Mouse (Mus musculus) heart, embryonic 11.5 days (tissue): ENCODE results near the gene Ndufs2. TPM values are rescaled to one million over a fixed set of nuclear protein-coding genes. Genes with fewer than 3 reads are reported as not detected.

Experiments used
- ATAC-seq: fragments of 200-750 bp; cut with Nextera tagmentation; replicated peaks from 2 replicates; pipeline ENCODE4 v1.8.0; 2017; ENCODE audit warnings: moderate library complexity; ENCODE audit not compliant: insufficient number of reproducible peaks, low FRiP score, low TSS enrichment
- H3K27ac ChIP-seq: fragments of 300-500 bp; sonication (generic); 2 replicates; pipeline ENCODE4 v1.5.1; 2014; ENCODE audit warnings: mild to moderate bottlenecking, low read depth, low read length
- H3K27me3 ChIP-seq: fragments of 300-500 bp; sonication (generic); 2 replicates; pipeline ENCODE4 v1.6.1; 2014; ENCODE audit warnings: mild to moderate bottlenecking, low read length, mixed read lengths; ENCODE audit not compliant: control insufficient read depth, insufficient read depth
- H3K36me3 ChIP-seq: fragments of 300-500 bp; sonication (generic); 2 replicates; pipeline ENCODE4 v1.6.1; 2014; ENCODE audit warnings: mild to moderate bottlenecking, low read length, moderate library complexity, mixed read lengths; ENCODE audit not compliant: control insufficient read depth, insufficient read depth
- H3K4me1 ChIP-seq: fragments of 300-500 bp; sonication (generic); 2 replicates; pipeline ENCODE4 v1.6.1; 2014; ENCODE audit warnings: low read length; ENCODE audit not compliant: control insufficient read depth, insufficient read depth
- H3K4me2 ChIP-seq: fragments of 300-500 bp; sonication (generic); 2 replicates; pipeline ENCODE4 v1.6.1; 2014; ENCODE audit warnings: mild to moderate bottlenecking, moderate library complexity
- H3K4me3 ChIP-seq: fragments of 300-500 bp; sonication (generic); 2 replicates; pipeline ENCODE4 v1.5.1; 2014; ENCODE audit warnings: low read depth, low read length
- H3K9ac ChIP-seq: fragments of 300-500 bp; sonication (generic); 2 replicates; pipeline ENCODE4 v1.6.1; 2014; ENCODE audit warnings: mild to moderate bottlenecking, low read depth, low read length, moderate library complexity
- H3K9me3 ChIP-seq: fragments of 300-500 bp; sonication (generic); replicated peaks from 2 replicates; pipeline ENCODE4 v1.6.1; 2016; ENCODE audit warnings: low read length; ENCODE audit not compliant: control insufficient read depth
- WGBS: fragments of 180-500 bp; shearing (Covaris S2); extraction: QIAGEN DNeasy Blood & Tissue Kit; methylation state at CpG from one replicate; pipeline ENCODE4 v1.1.7; 2014; ENCODE audit not compliant: insufficient replicate concordance; 5-methylcytosine and 5-hydroxymethylcytosine counted together
- polyA plus RNA-seq: library from polyadenylated mRNA; unstranded; fragments of >200 nt; fragmentation: Nextera tagmentation; extraction: Ambion mirVana; gene quantifications from 2 replicates; pipeline ENCODE4 v1.2.1, GENCODE M21; 2014

The Ndufs2 gene
- polyA plus RNA-seq, 1 experiment from 2014 or later = 446 TPM

DNA sequence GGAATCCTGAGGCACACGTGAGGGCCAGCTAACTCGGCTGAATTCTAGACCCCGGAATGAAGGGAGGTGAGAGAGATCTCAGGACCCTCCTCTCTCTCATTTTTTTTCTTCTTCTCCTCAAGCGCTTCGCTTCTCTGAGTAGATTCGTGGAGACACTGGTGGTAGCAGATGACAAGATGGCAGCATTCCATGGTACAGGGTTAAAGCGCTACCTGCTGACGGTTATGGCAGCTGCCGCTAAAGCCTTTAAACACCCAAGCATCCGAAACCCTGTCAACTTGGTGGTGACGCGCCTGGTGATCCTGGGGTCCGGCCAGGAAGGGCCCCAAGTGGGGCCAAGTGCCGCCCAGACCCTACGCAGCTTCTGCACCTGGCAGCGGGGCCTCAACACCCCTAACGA is 1.2 kb upstream of the Ndufs2 start:
- H3K9me3 ChIP-seq = no peaks in the 10 kb centered on the region
- 0 out of 2 replicates have a peak, but pooled peaks cover 3% of the 10 kb centered on the region for H3K27me3 ChIP-seq
- H3K4me2 ChIP-seq = peak overlapping the region; percentile 51
- no peak overlapping the region for H3K27ac ChIP-seq
- H3K36me3 ChIP-seq = no peaks in the 10 kb centered on the region
- ATAC-seq = no peak
- H3K4me3 ChIP-seq = no peak overlapping the region
- H3K9ac ChIP-seq = peak overlapping the region; percentile 50
- 50% methylated on average over 17 of the region's 17 CpGs for WGBS
- peaks cover 32% of the 10 kb centered on the region for H3K4me1 ChIP-seq

DNA sequence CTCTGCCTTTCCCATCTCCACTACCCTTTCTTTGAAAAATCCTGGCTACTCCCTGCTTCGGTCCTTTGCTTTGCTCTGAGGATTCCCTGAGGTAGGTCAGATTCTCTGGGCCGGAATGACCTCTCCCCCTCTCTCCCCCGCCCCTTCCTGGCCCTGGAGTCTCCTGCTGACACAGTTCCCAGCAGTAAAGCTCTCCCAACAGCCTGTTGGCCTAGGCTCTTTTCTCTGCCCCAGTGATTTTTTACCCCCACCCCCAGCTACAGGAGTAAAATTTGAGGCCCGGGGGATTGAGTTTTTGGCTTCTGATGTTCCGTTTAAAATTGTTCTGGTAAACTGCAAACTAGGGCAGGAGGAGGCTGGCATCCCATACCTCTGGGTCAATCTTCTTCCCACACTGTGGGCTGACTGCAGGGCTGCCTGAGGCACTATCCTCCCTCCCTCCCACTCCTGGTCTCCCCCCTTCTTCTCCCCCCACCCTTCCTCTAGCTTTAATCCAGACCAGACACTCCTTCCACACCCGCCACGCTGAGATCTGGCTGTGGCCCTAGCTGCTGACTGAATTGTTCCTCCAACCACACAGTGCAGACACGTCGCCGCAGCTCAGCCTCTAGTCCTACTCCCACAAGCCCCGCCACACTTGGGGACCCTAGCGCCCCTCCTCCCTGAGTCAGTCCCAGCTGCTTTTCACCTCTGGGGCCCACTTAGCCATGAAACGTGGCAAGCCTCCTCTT is 571 bp upstream of the Ndufs2 start:
- peaks cover 32% of the 10 kb centered on the region for H3K4me1 ChIP-seq
- no peaks in the 10 kb centered on the region for H3K36me3 ChIP-seq
- 0 out of 2 replicates have a peak, but pooled peaks cover 3% of the 10 kb centered on the region for H3K27me3 ChIP-seq
- peak overlapping the region; percentile 15; the same call in 1 of the 2 replicates for H3K27ac ChIP-seq
- 10% methylated on average over 13 of the region's 13 CpGs for WGBS
- H3K9ac ChIP-seq = peak overlapping the region; percentile 50
- no peak for ATAC-seq
- H3K9me3 ChIP-seq = no peaks in the 10 kb centered on the region
- peak overlapping the region; percentile 32; the same call in 1 of the 2 replicates for H3K4me3 ChIP-seq
- peak overlapping the region; percentile 51 for H3K4me2 ChIP-seq

DNA sequence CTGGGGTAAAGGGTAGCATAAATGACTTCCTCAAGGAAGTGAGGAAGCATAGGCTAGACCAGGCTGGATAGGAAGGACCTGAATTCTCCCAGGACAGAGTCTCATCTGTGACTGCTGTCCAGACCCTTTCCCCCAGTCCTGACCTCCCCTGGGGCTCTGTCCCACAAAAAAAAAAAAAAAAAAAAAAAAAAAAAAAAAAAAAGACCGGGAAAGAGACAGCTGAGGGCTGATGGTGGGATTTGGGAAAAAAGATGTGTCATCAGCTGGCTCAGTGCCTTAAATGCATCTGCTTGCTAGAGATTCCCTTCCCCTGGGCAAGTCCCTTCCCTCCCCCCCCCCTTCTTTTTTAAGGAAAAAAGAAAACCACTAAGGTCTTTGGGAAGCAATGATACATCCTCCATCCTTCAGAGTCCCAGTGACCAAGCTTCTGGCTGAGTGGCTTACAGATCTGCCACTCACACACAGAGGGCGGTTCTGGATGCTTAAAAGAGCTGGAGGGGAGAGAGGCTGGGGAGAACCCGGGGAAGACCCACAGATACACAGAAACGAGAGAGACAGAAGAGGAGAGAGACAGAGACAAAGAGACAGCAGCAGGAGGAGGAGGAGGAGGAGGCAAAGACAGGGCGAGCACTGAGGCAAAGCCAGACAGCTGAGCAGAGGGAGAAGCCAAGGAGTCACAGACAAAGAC is 1.1 kb downstream of the Ndufs2 start, which contains the start of gene Adamts4:
TSS of gene Adamts4 (plus strand) at position 509 of the 688 bp plus-strand sequence.
- peaks cover 41% of the 10 kb centered on the region for H3K4me1 ChIP-seq
- no peak for ATAC-seq
- peak within 1 kb of the TSS; percentile 34; the same call in 1 of the 2 replicates for H3K9ac ChIP-seq
- H3K9me3 ChIP-seq = no peaks in the 10 kb centered on the region
- H3K4me3 ChIP-seq = peak within 1 kb of the TSS; percentile 32
- 22% methylated on average over 5 of the region's 5 CpGs for WGBS
- H3K4me2 ChIP-seq = peak within 1 kb of the TSS; percentile 51
- H3K36me3 ChIP-seq = peaks cover under 1% of the 10 kb centered on the region; the same call in 1 of the 2 replicates
- H3K27me3 ChIP-seq = 0 out of 2 replicates have a peak, but pooled peaks cover 3% of the 10 kb centered on the region
- peak within 1 kb of the TSS; percentile 92; the same call in 1 of the 2 replicates for H3K27ac ChIP-seq

DNA sequence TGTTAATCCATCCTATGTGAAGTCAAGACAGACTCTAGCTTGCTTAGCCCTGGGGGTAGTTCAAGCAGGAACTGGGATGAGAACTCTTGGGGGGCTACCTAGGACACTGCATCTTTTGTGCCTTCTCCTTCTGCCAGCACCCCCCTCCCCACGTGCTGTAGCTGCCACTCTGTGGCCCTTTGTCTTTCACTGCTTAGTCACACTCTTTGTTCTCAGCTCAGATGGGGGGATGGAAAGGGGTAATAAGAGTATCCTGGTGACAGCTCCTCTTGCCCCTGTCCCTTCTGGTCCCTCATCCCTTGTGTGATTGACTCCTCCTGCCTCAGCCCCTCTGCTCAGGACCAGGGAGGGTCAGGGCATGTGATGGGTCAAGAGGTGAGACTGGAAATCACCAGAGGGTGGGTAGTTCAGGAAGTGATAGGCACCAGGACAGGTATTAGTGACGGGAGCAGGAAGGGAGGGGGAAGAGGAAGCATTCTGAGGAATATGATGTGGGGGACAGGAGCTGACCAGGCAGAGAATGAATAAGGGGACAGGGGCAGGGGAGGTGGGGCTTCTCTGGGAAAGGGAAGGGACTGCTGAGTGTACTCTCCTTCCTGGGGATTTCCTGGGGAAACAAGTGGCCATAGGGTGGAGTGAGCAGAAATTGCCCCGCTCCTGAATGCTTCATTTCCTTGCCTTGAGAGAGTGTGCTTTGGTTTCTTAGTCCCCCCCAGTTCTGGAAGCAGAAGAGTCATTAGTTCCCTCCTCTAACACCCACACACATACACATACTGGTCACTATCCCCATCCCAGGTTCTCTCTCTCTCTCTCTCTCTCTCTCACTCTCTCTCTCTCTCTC is 2.6 kb downstream of the Ndufs2 start:
- peak overlapping the region; percentile 92; the same call in 1 of the 2 replicates for H3K27ac ChIP-seq
- peaks cover 6% of the 10 kb centered on the region; the same call in 1 of the 2 replicates for H3K36me3 ChIP-seq
- no peak overlapping the region for H3K4me3 ChIP-seq
- peaks cover 41% of the 10 kb centered on the region for H3K4me1 ChIP-seq
- 27% methylated on average over 3 of the region's 3 CpGs for WGBS
- H3K4me2 ChIP-seq = peak overlapping the region; percentile 81; the same call in 1 of the 2 replicates
- H3K9me3 ChIP-seq = no peaks in the 10 kb centered on the region
- 0 out of 2 replicates have a peak, but pooled peaks cover 3% of the 10 kb centered on the region for H3K27me3 ChIP-seq
- H3K9ac ChIP-seq = no peak overlapping the region
- ATAC-seq = no peak

DNA sequence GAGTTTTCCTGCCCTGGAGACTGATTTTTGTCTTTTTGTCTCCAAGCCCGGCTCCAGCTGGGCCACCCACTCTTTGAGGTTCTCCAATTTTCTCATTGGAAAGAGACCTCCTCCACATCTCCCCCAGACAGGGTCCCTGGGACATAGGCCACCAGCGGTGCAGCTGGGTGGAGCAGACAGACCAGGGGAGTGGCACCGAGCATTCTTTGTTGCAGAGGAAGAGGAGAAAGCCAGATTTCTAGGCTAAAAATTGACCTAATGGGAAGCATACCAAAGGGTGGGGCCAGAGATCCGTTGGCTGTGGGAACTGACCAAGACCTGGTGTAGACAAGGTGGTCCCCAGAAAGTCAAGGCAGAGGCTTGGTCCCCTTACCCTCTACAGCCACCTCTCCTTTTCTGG is 3.3 kb downstream of the Ndufs2 start:
- 24% methylated on average over 4 of the region's 4 CpGs for WGBS
- ATAC-seq = no peak

DNA sequence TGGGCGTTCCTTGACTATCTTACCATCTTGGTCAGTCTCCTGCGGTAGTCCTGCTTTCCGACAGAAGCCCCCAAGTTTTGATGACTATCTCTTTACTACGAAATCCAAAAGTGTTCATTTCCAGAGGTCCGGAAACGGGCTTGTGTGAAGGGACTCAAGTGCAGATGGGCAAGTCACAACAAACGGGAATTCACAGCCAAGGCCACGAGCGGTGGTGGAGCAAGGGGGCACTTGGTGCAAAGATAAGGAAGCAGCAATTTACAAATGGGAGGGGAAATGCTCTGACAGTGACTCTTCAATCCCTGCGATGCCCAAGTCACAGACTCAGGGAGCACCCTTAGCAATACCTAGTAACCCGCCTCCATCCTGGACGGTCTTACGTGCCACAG is 3.7 kb downstream of the Ndufs2 start:
- H3K27me3 ChIP-seq = 0 out of 2 replicates have a peak, but pooled peaks cover 3% of the 10 kb centered on the region
- 7% methylated on average over 13 of the region's 13 CpGs for WGBS
- ATAC-seq = no peak
- peak overlapping the region; percentile 92 for H3K27ac ChIP-seq
- no peaks in the 10 kb centered on the region for H3K9me3 ChIP-seq
- peaks cover 40% of the 10 kb centered on the region for H3K4me1 ChIP-seq
- peak overlapping the region; percentile 84 for H3K4me3 ChIP-seq
- peaks cover 6% of the 10 kb centered on the region; the same call in 1 of the 2 replicates for H3K36me3 ChIP-seq
- H3K9ac ChIP-seq = peak overlapping the region; percentile 98
- H3K4me2 ChIP-seq = peak overlapping the region; percentile 81

More for the DNA sequence above, 3.3 kb downstream of the Ndufs2 start:
- H3K36me3 ChIP-seq = peaks cover 6% of the 10 kb centered on the region; the same call in 1 of the 2 replicates
- peak overlapping the region; percentile 98; the same call in 1 of the 2 replicates for H3K9ac ChIP-seq
- H3K4me1 ChIP-seq = peaks cover 41% of the 10 kb centered on the region
- H3K4me2 ChIP-seq = peak overlapping the region; percentile 81
- peak overlapping the region; percentile 84; the same call in 1 of the 2 replicates for H3K4me3 ChIP-seq
- no peaks in the 10 kb centered on the region for H3K9me3 ChIP-seq
- H3K27me3 ChIP-seq = 0 out of 2 replicates have a peak, but pooled peaks cover 3% of the 10 kb centered on the region
- peak overlapping the region; percentile 92 for H3K27ac ChIP-seq

DNA sequence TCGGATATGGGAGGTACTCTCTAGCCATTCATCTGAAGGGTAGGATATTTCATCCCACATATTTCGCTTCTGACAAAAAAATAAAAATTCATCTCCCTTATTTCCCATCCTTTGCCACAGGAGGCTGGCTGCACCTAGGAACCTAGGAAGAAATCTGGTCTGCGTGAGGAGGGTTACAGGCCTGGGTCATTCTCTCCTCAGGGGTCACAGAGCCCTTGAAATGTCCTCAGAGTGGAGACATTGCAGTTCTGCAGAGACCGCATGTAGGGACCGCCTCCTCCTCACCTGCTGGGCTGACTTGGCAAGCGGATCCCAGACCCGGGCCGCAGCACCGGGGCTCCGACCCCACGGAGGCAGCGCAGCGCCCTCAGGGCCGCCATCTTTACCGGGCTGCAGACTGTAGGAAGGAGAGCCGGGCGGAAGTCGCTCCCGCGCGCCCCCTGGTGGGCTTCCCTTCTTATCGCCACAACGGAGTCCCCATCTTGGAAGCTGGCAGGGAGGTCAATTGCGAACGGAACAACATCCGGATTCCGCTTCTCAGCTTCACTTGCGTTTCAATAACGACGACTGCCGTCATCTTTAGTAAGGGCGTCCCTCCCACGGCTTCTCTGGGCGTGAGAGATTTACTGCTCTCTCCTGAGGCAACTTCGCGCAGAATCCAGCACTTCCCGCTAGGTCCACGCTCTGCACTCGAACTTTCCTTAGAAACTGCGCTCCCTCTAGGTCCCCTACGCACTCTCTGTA is 4.3 kb downstream of the Ndufs2 start:
- peak; percentile 87 for ATAC-seq
- peaks cover 34% of the 10 kb centered on the region for H3K4me1 ChIP-seq

More for the DNA sequence above, 4.3 kb downstream of the Ndufs2 start:
- H3K36me3 ChIP-seq = peaks cover 6% of the 10 kb centered on the region; the same call in 1 of the 2 replicates
- peak overlapping the region; percentile 98 for H3K9ac ChIP-seq
- H3K9me3 ChIP-seq = no peaks in the 10 kb centered on the region
- under 1% methylated on average over 41 of the region's 41 CpGs for WGBS
- peak overlapping the region; percentile 81 for H3K4me2 ChIP-seq
- H3K27ac ChIP-seq = peak overlapping the region; percentile 92
- H3K27me3 ChIP-seq = 0 out of 2 replicates have a peak, but pooled peaks cover 3% of the 10 kb centered on the region
- peak overlapping the region; percentile 84 for H3K4me3 ChIP-seq
